Mouse (Mus musculus) forebrain, embryonic 12.5 days (tissue): ENCODE data around the gene Plcb1. TPM values are rescaled to one million over a fixed set of nuclear protein-coding genes. Genes with fewer than 3 reads are reported as not detected.

ENCODE experiments used
- ATAC-seq: fragments of 200-750 bp; cut with Nextera tagmentation; 2 replicates; pipeline ENCODE4 v1.8.0; 2017; ENCODE audit warnings: moderate TSS enrichment; ENCODE audit not compliant: low FRiP score
- H3K27ac ChIP-seq: fragments of 300-500 bp; sonication (generic); 2 replicates; pipeline ENCODE4 v1.5.1; 2016; ENCODE audit warnings: mild to moderate bottlenecking
- H3K27me3 ChIP-seq: fragments of 300-500 bp; sonication (generic); 2 replicates; pipeline ENCODE4 v1.6.1; 2016; ENCODE audit warnings: mild to moderate bottlenecking
- H3K36me3 ChIP-seq: fragments of 300-500 bp; sonication (generic); replicated peaks from 2 replicates; pipeline ENCODE4 v1.6.1; 2016; ENCODE audit warnings: mild to moderate bottlenecking
- H3K4me1 ChIP-seq: fragments of 300-500 bp; sonication (generic); 2 replicates; pipeline ENCODE4 v1.6.1; 2016
- H3K4me2 ChIP-seq: fragments of 300-500 bp; sonication (generic); 2 replicates; pipeline ENCODE4 v1.6.1; 2016; ENCODE audit warnings: mild to moderate bottlenecking, moderate library complexity
- H3K4me3 ChIP-seq: fragments of 300-500 bp; sonication (generic); replicated peaks from 2 replicates; pipeline ENCODE4 v1.5.1; 2016; ENCODE audit warnings: mild to moderate bottlenecking
- H3K9ac ChIP-seq: fragments of 300-500 bp; sonication (generic); 2 replicates; pipeline ENCODE4 v1.6.1; 2016; ENCODE audit warnings: mild to moderate bottlenecking
- H3K9me3 ChIP-seq: fragments of 300-500 bp; sonication (generic); 2 replicates; pipeline ENCODE4 v1.6.1; 2016
- WGBS: fragments of 180-500 bp; shearing (Covaris S2); methylation state at CpG from one replicate; pipeline ENCODE4 v1.1.7; 2016; 5-methylcytosine and 5-hydroxymethylcytosine counted together
- polyA plus RNA-seq: library from polyadenylated mRNA; unstranded; fragments of >200 nt; fragmentation: Nextera tagmentation; extraction: Ambion mirVana; gene quantifications from 2 replicates; pipeline ENCODE4 v1.2.1, GENCODE M21; 2016

Gene Plcb1
- polyA plus RNA-seq, 1 experiment from 2014 or later = 19.3 TPM

DNA sequence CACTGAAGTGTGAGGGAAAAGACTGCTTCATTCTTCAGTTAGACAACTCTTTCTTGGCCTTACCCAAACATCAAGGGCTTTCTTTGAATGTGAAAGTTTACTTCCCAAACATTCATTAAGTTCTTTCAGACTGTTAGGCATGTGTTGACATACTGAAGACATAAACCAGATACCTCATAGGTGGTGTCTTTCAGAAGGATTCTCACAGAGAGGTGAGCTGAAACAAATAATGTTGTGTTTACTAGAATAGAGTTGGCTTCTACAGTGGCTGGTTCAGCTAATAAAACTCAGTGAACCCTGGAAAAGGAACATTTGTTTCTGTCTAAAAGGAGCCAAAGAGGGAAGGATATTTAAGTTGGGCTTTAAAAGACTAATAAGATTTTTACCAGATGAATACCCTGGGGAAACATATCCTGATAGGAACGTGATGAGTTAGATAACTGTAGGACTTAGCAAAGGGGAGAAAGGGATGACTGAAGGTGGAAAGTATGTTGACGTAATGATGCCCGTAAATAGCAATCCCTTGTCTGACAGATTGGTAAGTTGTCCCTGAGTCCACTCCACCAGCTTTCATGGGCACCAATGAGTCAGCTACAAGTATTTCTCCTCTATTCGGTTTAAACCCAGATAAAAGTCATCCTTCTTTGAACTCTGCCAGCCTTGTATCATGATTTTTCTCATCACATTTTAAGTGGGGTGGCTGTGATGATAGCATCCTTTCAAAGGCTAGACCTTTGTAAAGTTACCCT, 265.8 kb downstream of the Plcb1 start:
- H3K9ac ChIP-seq = no peak overlapping the region
- H3K4me3 ChIP-seq = no peak overlapping the region
- ATAC-seq = no peak
- H3K9me3 ChIP-seq = no peaks in the 10 kb centered on the region
- 92% methylated on average over 4 of the region's 4 CpGs for WGBS
- no peak overlapping the region for H3K4me2 ChIP-seq
- no peaks in the 10 kb centered on the region for H3K4me1 ChIP-seq
- no peaks in the 10 kb centered on the region for H3K36me3 ChIP-seq
- no peaks in the 10 kb centered on the region for H3K27me3 ChIP-seq
- H3K27ac ChIP-seq = no peak overlapping the region

- Histone ChIP-seq H3K4me3 (no peak overlapping the region), H3K9me3 (no peaks in the 10 kb centered on the region), H3K27me3 (no peaks in the 10 kb centered on the region), H3K27ac (no peak overlapping the region), H3K4me2 (no peak overlapping the region), H3K36me3 (no peaks in the 10 kb centered on the region), H3K9ac (no peak overlapping the region), H3K4me1 (no peaks in the 10 kb centered on the region)
- 87% methylated on average over 3 of the region's 3 CpGs for WGBS
- no peak for ATAC-seq
These were observed 267.5 kb downstream of the Plcb1 start for GRCm38 (mm10) chr2:135053391-135053790.

DNA sequence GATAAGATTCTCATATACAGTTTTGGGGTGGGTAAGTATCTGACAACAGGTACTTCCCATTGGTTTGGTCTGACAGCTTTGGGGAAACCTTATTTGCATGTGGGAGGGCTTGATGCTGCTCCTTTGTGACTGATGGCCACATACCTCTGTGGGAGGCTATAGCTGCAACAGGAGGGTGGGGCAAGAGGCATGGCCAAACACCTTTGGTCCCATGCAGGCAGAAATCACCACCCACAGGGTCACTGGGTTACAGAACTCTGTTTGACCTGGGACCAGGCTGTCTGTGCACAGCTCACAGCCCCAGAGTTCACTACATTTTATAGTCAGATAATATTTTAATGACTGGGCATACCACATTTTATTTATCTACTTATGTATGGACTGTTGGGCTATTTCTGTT, 281.6 kb downstream of the Plcb1 start:
- Histone ChIP-seq H3K9me3 (no peaks in the 10 kb centered on the region), H3K27ac (no peak overlapping the region), H3K9ac (no peak overlapping the region), H3K36me3 (no peaks in the 10 kb centered on the region), H3K4me3 (no peak overlapping the region), H3K4me2 (no peak overlapping the region), H3K4me1 (no peaks in the 10 kb centered on the region), H3K27me3 (no peaks in the 10 kb centered on the region)
- no peak for ATAC-seq

DNA sequence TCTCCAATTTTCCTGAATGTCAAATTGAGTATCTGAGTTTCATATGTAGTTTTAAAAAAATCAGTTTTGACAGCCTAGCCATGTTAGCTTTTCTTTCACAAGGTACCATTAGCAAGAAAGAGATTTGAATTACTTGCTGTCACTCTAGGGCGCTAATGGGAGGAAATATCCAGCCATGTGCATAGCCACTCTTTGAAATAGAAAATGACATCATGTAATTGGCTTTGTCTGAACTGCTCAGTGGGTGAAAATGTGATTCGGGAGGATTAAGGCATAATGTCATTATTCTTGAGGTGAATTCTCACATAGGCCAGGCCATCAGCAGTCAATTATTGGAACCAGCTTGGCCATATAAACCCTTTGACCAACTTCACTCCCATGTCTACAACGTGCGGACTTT, 285.5 kb downstream of the Plcb1 start:
- WGBS = 48% methylated on average over 4 of the region's 4 CpGs
- ATAC-seq = peak; percentile 75; the same call in 1 of the 2 replicates

DNA sequence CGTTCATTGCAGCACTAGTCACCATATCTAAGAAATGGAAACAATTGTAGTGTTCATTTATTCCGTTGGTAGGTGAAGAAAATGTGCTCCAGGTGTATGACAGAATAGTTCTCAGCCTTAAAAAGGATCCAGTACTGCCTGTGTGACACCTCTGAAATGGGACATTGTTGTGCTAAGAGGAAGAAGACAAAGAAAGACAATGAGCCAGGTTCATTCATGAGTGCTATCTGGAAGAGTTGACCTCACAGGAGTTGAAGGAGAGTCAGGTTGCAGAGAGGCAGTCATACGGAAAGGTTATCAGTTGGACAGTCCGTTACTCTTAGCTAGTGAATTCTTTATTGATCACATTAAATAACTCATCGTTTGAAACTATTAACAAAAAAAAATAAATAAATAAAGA, 286.6 kb downstream of the Plcb1 start:
- no peak for ATAC-seq
- H3K4me1 ChIP-seq = no peaks in the 10 kb centered on the region
- no peaks in the 10 kb centered on the region for H3K27me3 ChIP-seq
- no peaks in the 10 kb centered on the region for H3K36me3 ChIP-seq
- no peak overlapping the region for H3K27ac ChIP-seq
- WGBS = 77% methylated on average over 5 of the region's 5 CpGs
- H3K9ac ChIP-seq = no peak overlapping the region
- no peak overlapping the region for H3K4me2 ChIP-seq
- H3K4me3 ChIP-seq = no peak overlapping the region
- H3K9me3 ChIP-seq = no peaks in the 10 kb centered on the region

More for the DNA sequence above, 285.5 kb downstream of the Plcb1 start:
- H3K9me3 ChIP-seq = no peaks in the 10 kb centered on the region
- no peak overlapping the region for H3K9ac ChIP-seq
- H3K4me1 ChIP-seq = no peaks in the 10 kb centered on the region
- H3K4me2 ChIP-seq = no peak overlapping the region
- H3K27me3 ChIP-seq = no peaks in the 10 kb centered on the region
- no peak overlapping the region for H3K4me3 ChIP-seq
- no peak overlapping the region for H3K27ac ChIP-seq
- no peaks in the 10 kb centered on the region for H3K36me3 ChIP-seq

DNA sequence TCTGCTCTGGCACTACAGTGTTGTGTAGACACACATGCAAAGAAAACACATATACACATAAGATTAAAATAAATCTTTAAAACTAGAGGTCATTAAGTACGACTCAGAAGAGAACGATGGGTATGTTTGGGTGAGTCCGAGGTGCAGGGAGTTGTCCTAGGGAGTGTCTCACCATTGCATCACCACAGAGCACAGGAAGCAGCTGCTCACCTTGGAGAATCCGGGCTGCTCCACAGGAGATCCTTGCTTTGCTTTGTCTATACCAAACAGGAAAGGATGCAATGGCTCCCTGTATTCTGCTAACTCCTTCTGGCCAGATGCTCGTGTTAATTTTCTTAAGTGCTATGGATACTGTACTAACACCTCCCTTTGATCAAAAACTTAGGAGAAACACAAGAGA, 287.1 kb downstream of the Plcb1 start:
- Histone ChIP-seq H3K36me3 (no peaks in the 10 kb centered on the region), H3K9ac (no peak overlapping the region), H3K4me2 (no peak overlapping the region), H3K4me3 (no peak overlapping the region), H3K27ac (no peak overlapping the region), H3K9me3 (no peaks in the 10 kb centered on the region), H3K27me3 (no peaks in the 10 kb centered on the region), H3K4me1 (no peaks in the 10 kb centered on the region)
- WGBS = 82% methylated on average over 5 of the region's 5 CpGs
- ATAC-seq = no peak; the same call in 1 of the 2 replicates

- H3K9me3 ChIP-seq = no peaks in the 10 kb centered on the region
- WGBS = 81% methylated on average over 1 of the region's 1 CpGs
- H3K4me1 ChIP-seq = no peaks in the 10 kb centered on the region
- H3K9ac ChIP-seq = no peak overlapping the region
- ATAC-seq = no peak
- H3K27me3 ChIP-seq = no peaks in the 10 kb centered on the region
- H3K4me3 ChIP-seq = no peak overlapping the region
- H3K4me2 ChIP-seq = no peak overlapping the region
- H3K27ac ChIP-seq = no peak overlapping the region
- H3K36me3 ChIP-seq = no peaks in the 10 kb centered on the region
These were observed 289.5 kb downstream of the Plcb1 start for GRCm38 (mm10) chr2:135075375-135075774.

- Histone ChIP-seq H3K9me3 (no peaks in the 10 kb centered on the region), H3K27ac (no peak overlapping the region), H3K36me3 (no peaks in the 10 kb centered on the region), H3K4me1 (no peaks in the 10 kb centered on the region), H3K27me3 (no peaks in the 10 kb centered on the region), H3K4me3 (no peak overlapping the region), H3K4me2 (no peak overlapping the region), H3K9ac (no peak overlapping the region)
- ATAC-seq = no peak
- 78% methylated on average over 5 of the region's 5 CpGs for WGBS
These were observed 306.8 kb downstream of the Plcb1 start for GRCm38 (mm10) chr2:135092588-135093162.

DNA sequence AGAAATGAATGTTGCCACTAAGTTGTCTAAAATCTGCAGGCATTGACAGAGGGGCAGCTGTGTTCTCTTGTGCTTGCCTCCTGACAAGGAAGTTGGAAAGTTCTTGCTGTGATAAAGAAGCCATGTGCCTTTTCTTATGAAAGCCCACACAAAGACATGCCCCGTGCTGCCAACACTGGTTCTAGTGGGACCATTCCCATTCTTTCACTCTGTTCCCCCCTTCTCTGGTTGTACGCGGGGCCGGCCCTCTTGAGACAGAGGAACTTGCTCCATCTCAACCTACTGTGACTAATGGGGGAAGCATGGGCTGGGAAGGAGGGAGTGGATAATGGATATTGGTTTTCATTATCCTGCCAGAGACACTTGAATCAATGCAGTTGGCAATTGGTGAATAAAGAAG, 315.4 kb downstream of the Plcb1 start:
- H3K27ac ChIP-seq = no peak overlapping the region
- H3K27me3 ChIP-seq = no peaks in the 10 kb centered on the region
- H3K9ac ChIP-seq = no peak overlapping the region
- WGBS = 54% methylated on average over 4 of the region's 4 CpGs
- H3K4me1 ChIP-seq = no peaks in the 10 kb centered on the region
- no peak overlapping the region for H3K4me2 ChIP-seq
- no peaks in the 10 kb centered on the region for H3K36me3 ChIP-seq
- ATAC-seq = peak; percentile 63
- H3K9me3 ChIP-seq = no peaks in the 10 kb centered on the region
- no peak overlapping the region for H3K4me3 ChIP-seq

GRCm38 (mm10) chr2:135101943-135102342, 316.1 kb downstream of the Plcb1 start:
- no peaks in the 10 kb centered on the region for H3K9me3 ChIP-seq
- no peaks in the 10 kb centered on the region for H3K4me1 ChIP-seq
- 0 out of 2 replicates have a peak, but pooled peaks have one; percentile 44 for ATAC-seq
- H3K9ac ChIP-seq = no peak overlapping the region
- H3K4me2 ChIP-seq = no peak overlapping the region
- no peak overlapping the region for H3K4me3 ChIP-seq
- H3K27ac ChIP-seq = no peak overlapping the region
- 45% methylated on average over 1 of the region's 1 CpGs for WGBS
- H3K27me3 ChIP-seq = no peaks in the 10 kb centered on the region
- H3K36me3 ChIP-seq = no peaks in the 10 kb centered on the region

DNA sequence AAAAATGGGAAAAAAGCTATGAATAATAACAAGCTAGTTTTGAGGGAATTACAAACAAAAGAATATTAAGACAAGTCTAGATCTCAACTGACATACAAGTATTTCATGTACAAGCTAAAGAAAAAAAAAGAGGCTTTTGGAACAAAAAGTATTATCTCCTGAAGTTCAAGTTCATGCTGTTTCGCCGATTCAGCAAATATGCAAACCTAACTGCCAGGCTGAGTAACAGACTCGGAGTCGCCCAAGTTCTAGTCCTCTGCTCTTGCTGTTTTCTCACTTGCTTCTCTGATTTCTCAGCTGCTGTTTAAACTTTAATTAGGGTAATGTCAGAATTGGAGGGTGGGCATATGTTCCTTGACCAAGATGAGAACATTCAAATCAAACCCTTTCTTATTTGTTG, 320.8 kb downstream of the Plcb1 start:
- Histone ChIP-seq H3K4me2 (no peak overlapping the region), H3K9ac (no peak overlapping the region)
- WGBS = 96% methylated on average over 4 of the region's 4 CpGs

GRCm38 (mm10) chr2:135108607-135109006, 322.7 kb downstream of the Plcb1 start:
- H3K4me2 ChIP-seq = no peak overlapping the region
- no peak for ATAC-seq
- H3K4me3 ChIP-seq = no peak overlapping the region
- 0 out of 2 replicates have a peak, but pooled peaks cover 3% of the 10 kb centered on the region for H3K4me1 ChIP-seq
- H3K36me3 ChIP-seq = no peaks in the 10 kb centered on the region
- H3K9me3 ChIP-seq = no peaks in the 10 kb centered on the region
- 39% methylated on average over 2 of the region's 2 CpGs for WGBS
- H3K27me3 ChIP-seq = no peaks in the 10 kb centered on the region
- no peak overlapping the region for H3K9ac ChIP-seq
- no peak overlapping the region for H3K27ac ChIP-seq

More for the DNA sequence above, 320.8 kb downstream of the Plcb1 start:
- no peaks in the 10 kb centered on the region for H3K9me3 ChIP-seq
- H3K4me3 ChIP-seq = no peak overlapping the region
- no peak for ATAC-seq
- H3K27me3 ChIP-seq = no peaks in the 10 kb centered on the region
- no peaks in the 10 kb centered on the region for H3K36me3 ChIP-seq
- H3K4me1 ChIP-seq = 0 out of 2 replicates have a peak, but pooled peaks cover 3% of the 10 kb centered on the region
- no peak overlapping the region for H3K27ac ChIP-seq
